In the genomic region with DNA sequence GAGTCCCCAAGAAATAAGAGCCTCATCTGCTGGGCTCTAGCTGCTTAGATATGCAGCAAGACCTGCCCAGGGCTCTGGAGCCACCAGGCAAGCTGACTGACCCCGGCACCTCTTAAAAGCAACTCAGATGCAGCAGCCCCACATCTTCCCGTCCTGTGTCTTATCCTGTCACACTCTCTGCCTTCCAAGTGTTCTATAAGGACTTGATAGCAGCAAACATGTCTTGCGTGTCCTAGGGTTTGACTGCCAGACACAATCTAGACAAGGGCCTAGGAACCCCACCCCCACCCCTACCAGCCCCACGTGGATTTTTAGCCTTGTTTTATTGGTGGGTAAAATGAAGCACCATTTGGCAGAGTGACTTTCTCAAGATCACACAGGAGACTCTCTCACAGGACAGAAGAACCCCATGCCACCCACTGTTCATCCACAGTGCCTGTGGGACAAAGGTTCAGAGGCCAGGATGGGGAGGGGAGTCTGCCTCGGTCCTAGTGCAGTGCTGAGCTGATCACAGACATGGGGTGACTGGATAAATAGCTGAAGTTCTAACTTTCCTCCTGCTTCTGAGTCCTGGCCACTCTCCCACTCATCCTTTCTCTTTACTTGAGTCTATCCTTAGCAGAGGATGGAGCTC, we compare ENCODE assay signal across 22 mouse cellular contexts. TPM values are rescaled to one million over a fixed set of nuclear protein-coding genes. Genes with fewer than 3 reads are reported as not detected.
A peak's percentile ranks its signal among the peaks of the same experiment; 100 is the strongest.
DNase-seq lines count a peak whose midpoint lies in the region; ATAC-seq lines count a peak whose summit lies in the region.
"Had no signal": no experiment of that assay in that cellular context is flagged by ENCODE, and none has a peak within 500 bp of the region (broad histone marks: within the 10 kb centered on the region; RNA-seq: fewer than 3 reads in every experiment).

No protein-coding gene starts in this region.

- 43% methylated on average over 5 of the region's 5 CpGs for WGBS in heart, embryonic 10.5 days
- WGBS in limb, embryonic 15.5 days: 57% methylated on average over 5 of the region's 5 CpGs
- 62% methylated on average over 5 of the region's 5 CpGs for whole genome bisulfite sequencing in limb, embryonic 10.5 days
- WGBS in lung, embryonic 16.5 days: 42% methylated on average over 5 of the region's 5 CpGs

- 0 out of 2 replicates have a peak, but pooled peaks have one; percentile 9 for ATAC-seq in limb, embryonic 15.5 days (ENCODE audit: insufficient number of reproducible peaks, low FRiP score, low TSS enrichment, low read depth)
- ATAC-seq in lung, embryonic 16.5 days (ENCODE audit: low read depth): peak; percentile 86
- ATAC-seq: forebrain, embryonic 14.5 days; hindbrain, embryonic 16.5 days; intestine, embryonic 15.5 days; Patski had no signal

- H3K4me1 ChIP-seq in heart, embryonic 10.5 days: peaks cover 38% of the 10 kb centered on the region
- H3K4me1 ChIP-seq in limb, embryonic 15.5 days: peaks cover 6% of the 10 kb centered on the region
- H3K4me1 ChIP-seq in limb, embryonic 10.5 days: 0 out of 2 replicates have a peak, but pooled peaks cover 3% of the 10 kb centered on the region
- H3K4me1 ChIP-seq in lung, embryonic 16.5 days (replicated peaks; ENCODE audit: control insufficient read depth, insufficient read depth, low read length): peaks cover 6% of the 10 kb centered on the region; the same call in 1 of the 2 replicates

- H3K4me2 ChIP-seq in limb, embryonic 15.5 days: no peak overlapping the region
- H3K4me2 ChIP-seq in lung, embryonic 16.5 days (ENCODE audit: low read depth, low read length): no peak overlapping the region
- H3K4me2 ChIP-seq: hindbrain, embryonic 13.5 days; intestine, embryonic 15.5 days had no signal

- H3K4me3 ChIP-seq in heart, embryonic 10.5 days: no peak overlapping the region
- no peak overlapping the region for H3K4me3 ChIP-seq in limb, embryonic 15.5 days
- H3K4me3 ChIP-seq in limb, embryonic 10.5 days: no peak overlapping the region
- no peak overlapping the region for H3K4me3 ChIP-seq in lung, embryonic 16.5 days (ENCODE audit: low read length)
- H3K4me3 ChIP-seq: hindbrain, embryonic 10.5 days; hindbrain, embryonic 13.5 days; intestine, embryonic 15.5 days had no signal

- H3K9me3 ChIP-seq in heart, embryonic 10.5 days: no peaks in the 10 kb centered on the region
- H3K9me3 ChIP-seq in limb, embryonic 15.5 days: no peaks in the 10 kb centered on the region
- no peaks in the 10 kb centered on the region for H3K9me3 ChIP-seq in limb, embryonic 10.5 days (replicated peaks)
- H3K9me3 ChIP-seq in lung, embryonic 16.5 days (ENCODE audit: control insufficient read depth, low read length): no peaks in the 10 kb centered on the region
- H3K9me3 ChIP-seq: intestine, embryonic 15.5 days had no signal

- DNase-seq in heart, embryonic 10.5 days (ENCODE audit: low spot score): no peak
- DNase-seq in heart, postnatal 36 days: no peak
- DNase-seq in limb, embryonic 10.5 days (ENCODE audit: low spot score): no peak
- no peak for DNase-seq in lung, postnatal 14 days
- DNase-seq: adrenal gland, postnatal 10 days; adrenal gland, postnatal 36 days; B cell, adult 2 months; cerebellum, adult 18-20 months; cerebellum, adult 9-10 months; cerebellum, postnatal 14 days; gastrocnemius, postnatal 25 days; heart, adult 18-20 months had no signal

- H3K36me3 ChIP-seq in heart, embryonic 10.5 days: peaks cover 3% of the 10 kb centered on the region; the same call in 1 of the 2 replicates
- no peaks in the 10 kb centered on the region for H3K36me3 ChIP-seq in limb, embryonic 15.5 days
- no peaks in the 10 kb centered on the region for H3K36me3 ChIP-seq in limb, embryonic 10.5 days
- no peaks in the 10 kb centered on the region for H3K36me3 ChIP-seq in lung, embryonic 16.5 days (ENCODE audit: control insufficient read depth, insufficient read depth, low read length)
- H3K36me3 ChIP-seq: G1E; hindbrain, embryonic 10.5 days; hindbrain, embryonic 13.5 days; intestine, embryonic 15.5 days had no signal

- H3K9ac ChIP-seq in limb, embryonic 15.5 days: no peak overlapping the region
- no peak overlapping the region for H3K9ac ChIP-seq in lung, embryonic 16.5 days (ENCODE audit: low read length)
- H3K9ac ChIP-seq: hindbrain, embryonic 13.5 days; intestine, embryonic 15.5 days had no signal

- peaks cover 12% of the 10 kb centered on the region; the same call in 1 of the 2 replicates for H3K27me3 ChIP-seq in heart, embryonic 10.5 days (ENCODE audit: insufficient read depth, poor library complexity, severe bottlenecking)
- peaks cover 5% of the 10 kb centered on the region; the same call in 1 of the 2 replicates for H3K27me3 ChIP-seq in limb, embryonic 15.5 days
- peaks cover 4% of the 10 kb centered on the region; the same call in 1 of the 2 replicates for H3K27me3 ChIP-seq in limb, embryonic 10.5 days (ENCODE audit: low read depth, poor library complexity, severe bottlenecking)
- H3K27me3 ChIP-seq in lung, embryonic 16.5 days (ENCODE audit: control insufficient read depth, insufficient read depth, low read depth, low read length): no peaks in the 10 kb centered on the region
- H3K27me3 ChIP-seq: intestine, embryonic 15.5 days had no signal

- H3K27ac ChIP-seq in heart, embryonic 10.5 days: peak overlapping the region; percentile 59; the same call in 1 of the 2 replicates
- no peak overlapping the region for H3K27ac ChIP-seq in limb, embryonic 15.5 days
- H3K27ac ChIP-seq in limb, embryonic 10.5 days: no peak overlapping the region
- peak overlapping the region; percentile 51 for H3K27ac ChIP-seq in lung, embryonic 16.5 days (ENCODE audit: low read length)
- H3K27ac ChIP-seq: hindbrain, embryonic 10.5 days; hindbrain, embryonic 13.5 days; intestine, embryonic 15.5 days had no signal

- intact Hi-C loops in heart, postnatal 36 days (cut with DNase I): no loop called here

RNA-seq across cellular contexts. Expression of a gene that starts 16.9 kb away (rescaled TPM):
- 3.1 and 7.2 TPM in 2 replicates for polyA plus RNA-seq in heart, embryonic 10.5 days (2016; fragmentation: Nextera tagmentation; extraction: Ambion mirVana)
- total RNA-seq in heart, postnatal 36 days (2021): 10 to 100 TPM in 1 of 2 experiments, 1 to 10 TPM in 1; 7.1 to 10.6 TPM
- 2.0 and 2.3 TPM in 2 replicates for polyA plus RNA-seq in limb, embryonic 15.5 days (2015; fragmentation: Nextera tagmentation; extraction: Ambion mirVana)
- polyA plus RNA-seq in limb, embryonic 10.5 days (2016; fragmentation: Nextera tagmentation; extraction: Ambion mirVana): 0.18 and 0.61 TPM in 2 replicates
- 2.5 and 2.6 TPM in 2 replicates for polyA plus RNA-seq in lung, embryonic 16.5 days (2015; fragmentation: Nextera tagmentation; extraction: Ambion mirVana)
- total RNA-seq: CH12.LX had no signal
- polyA plus RNA-seq: G1E, Patski had no signal

Comparison
In these comparisons a context has a peak if more than half of its experiments do, and no peak if none do; other contexts are left out.
1. H3K27ac ChIP-seq: peak in heart, embryonic 10.5 days (single experiment) and lung, embryonic 16.5 days (single experiment); none in limb, embryonic 15.5 days (single experiment) and limb, embryonic 10.5 days (single experiment).